Mouse (Mus musculus): ENCODE data around the gene Tmem127.

The Tmem127 gene

DNA sequence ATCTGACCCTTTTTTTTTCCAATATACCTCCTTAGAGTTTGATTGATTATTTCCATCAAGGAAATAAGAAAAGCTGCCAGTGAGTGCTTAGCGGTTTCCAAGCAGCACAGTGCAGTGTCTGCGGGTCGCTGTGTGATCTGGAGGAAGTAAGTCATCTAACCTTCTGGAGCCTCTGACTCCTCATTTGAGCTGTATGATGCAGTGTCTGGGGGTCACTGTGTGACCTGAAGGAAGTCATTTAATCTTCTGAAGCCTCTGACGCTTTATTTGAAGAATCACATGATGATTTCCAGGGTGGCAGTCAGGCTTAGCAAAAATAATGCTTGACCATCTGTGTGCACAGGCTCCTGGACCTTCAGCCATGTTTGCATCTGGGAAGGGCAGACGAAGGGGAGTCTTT, 5.1 kb downstream of the Tmem127 start:
- no peak for TF ChIP-seq GATA4 (IDR thresholded peaks at IDR 0.05; ENCODE audit: insufficient replicate concordance, low read length)

DNA sequence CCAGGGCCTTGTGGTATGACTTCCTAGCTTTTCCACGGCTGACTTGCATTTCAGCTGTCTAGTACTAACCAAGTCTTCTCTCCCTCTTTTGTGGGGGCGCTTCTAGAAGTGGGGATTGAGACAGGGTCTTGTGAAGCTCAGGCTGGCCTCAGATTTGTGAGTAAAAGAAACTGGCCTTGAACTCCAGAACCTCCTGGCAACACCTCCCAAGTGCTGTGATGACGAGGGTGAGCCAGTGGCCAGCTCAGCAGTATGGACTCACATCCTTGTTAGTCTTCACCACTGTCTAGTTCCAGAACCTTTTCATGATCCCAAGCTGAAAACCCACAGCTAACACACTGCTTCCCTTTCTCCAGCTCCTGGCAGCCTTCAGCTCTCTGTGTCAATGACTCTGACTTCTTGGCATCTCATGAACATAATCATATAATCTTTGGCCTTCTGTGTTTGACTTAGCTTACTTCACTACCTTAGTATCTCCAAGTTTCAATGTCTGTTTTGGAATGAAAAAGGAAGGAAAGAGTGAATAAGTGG, 7.0 kb downstream of the Tmem127 start:
- TF ChIP-seq GATA4 (IDR thresholded peaks at IDR 0.05; ENCODE audit: insufficient replicate concordance, low read length), result no peak

DNA sequence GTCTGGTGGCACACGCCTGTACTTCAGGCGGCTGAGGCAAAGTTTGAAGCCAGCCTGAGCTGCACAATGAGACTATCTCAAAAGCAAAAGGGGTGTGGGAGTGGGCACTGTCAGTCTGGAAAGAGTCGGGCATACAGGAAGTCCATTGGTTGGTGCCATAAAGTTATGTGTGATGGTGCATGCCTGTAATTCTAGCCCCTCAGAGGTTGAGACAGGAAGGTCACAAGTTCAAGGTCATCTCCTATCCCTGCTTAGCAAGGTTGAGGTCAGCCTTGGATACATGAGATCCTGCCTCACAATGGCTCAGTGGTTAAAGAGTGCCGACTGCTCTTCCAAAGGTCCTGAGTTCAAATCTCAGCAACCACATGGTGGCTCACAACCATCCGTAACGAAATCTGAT, 7.6 kb downstream of the Tmem127 start:
- no peak for TF ChIP-seq GATA4 (IDR thresholded peaks at IDR 0.05; ENCODE audit: insufficient replicate concordance, low read length)

DNA sequence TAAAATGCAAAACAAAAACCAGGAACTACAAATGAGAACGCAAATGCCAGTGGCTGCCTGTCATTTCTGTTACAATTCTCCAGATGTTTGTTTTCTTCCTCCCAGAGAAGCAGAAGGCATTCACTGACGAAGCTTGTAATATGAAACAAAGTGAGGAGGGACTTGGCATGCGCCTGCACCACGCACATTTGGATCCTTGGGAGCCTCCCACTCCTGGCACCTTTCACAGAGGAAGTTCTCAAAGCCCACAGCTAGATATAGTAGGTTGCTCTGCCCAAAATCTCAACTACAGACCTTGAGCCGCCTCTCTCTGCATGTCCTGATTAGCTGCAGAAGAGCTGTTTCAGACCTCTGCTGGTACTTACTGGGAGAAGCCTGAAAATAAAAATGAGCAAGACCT, 11.6 kb downstream of the Tmem127 start:
- no peak for TF ChIP-seq GATA4 (IDR thresholded peaks at IDR 0.05; ENCODE audit: insufficient replicate concordance, low read length)

DNA sequence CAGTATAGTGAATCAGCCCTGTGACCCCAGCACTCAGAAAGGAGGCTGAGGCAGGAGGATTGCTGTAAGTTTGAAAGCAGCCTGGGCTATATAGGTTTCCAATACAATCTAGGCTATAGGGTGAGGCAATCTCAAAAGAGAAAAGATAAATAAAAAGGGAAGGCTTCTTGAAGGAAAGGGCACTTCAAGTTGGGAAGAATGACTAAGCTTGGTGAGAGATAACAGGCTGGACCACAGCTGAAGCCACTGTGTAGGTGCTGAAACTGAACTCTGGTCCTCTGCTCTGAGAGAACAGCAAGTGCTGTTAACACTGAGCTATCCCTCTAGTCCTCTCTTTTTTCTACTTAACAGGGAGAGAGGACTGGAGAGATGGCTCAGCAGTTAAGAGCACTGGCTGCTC, 14.8 kb downstream of the Tmem127 start:
- TF ChIP-seq GATA4 (IDR thresholded peaks at IDR 0.05; ENCODE audit: insufficient replicate concordance, low read length), result no peak

DNA sequence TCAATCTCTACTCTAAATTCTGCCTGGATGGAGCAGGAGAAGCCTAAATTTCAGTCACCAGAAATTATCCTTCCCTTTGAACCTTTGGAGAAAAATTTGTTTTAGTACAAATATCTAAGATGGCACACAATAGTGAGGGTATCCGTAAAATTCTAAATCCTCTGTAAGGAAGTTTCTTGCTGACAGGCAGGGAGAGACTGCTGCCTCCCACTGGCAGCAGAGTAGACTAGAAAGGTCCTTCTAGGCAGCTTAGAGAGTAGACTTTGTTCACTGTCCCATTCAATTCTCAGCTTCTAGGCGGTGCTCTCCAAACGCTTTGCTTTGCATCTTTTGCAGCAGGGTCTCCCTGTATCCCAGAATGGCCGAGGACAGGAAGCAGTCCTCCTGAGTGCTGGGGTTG, 20.1 kb downstream of the Tmem127 start:
- no peak for TF ChIP-seq GATA4 (IDR thresholded peaks at IDR 0.05; ENCODE audit: insufficient replicate concordance, low read length)

DNA sequence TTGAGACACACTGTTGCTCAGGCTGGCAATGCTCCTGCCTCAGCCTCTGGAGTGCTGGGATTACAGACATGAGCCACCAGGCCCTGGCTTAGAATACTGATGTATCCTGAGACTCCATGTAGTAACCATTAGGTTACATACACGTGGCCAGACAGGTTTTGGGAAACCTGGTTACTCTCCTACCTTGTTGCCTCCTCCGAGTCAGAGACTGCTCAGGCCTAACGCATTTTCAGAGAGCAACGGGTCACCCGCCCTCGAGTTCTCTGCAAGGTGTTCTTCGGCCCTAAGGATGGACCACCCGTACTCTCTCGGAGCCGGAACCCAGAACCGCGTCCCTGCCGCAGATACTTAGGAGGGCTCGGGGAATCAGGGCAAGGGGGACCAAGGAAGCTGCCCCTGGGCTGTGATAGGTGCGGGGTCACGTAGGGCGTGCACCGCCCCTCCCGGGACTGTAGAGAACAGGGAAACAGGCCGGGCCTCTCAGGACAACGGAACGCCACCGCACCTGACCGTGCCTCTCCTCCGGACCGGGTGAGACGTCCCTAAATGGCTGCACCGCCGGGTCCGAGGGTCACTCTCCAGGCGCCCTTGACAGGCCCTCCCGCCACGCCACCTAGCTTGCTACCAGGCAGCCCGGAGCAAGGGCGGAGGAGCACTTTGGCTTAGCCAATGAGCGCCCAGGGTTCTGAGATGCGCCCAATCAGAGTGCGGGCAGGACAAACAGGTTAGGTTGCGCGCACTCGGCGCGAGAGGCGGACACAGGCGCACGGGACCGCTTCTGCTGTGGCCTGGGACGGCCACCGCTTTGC, 22.0 kb downstream of the Tmem127 start, which contains the start of gene Stard7:
Gene Stard7, plus strand, starts transcription at position 728 of the 809 bp plus-strand sequence.
- no peak; the same call in 1 of the 2 replicates for TF ChIP-seq GATA4 (IDR thresholded peaks at IDR 0.05; ENCODE audit: insufficient replicate concordance, low read length)

DNA sequence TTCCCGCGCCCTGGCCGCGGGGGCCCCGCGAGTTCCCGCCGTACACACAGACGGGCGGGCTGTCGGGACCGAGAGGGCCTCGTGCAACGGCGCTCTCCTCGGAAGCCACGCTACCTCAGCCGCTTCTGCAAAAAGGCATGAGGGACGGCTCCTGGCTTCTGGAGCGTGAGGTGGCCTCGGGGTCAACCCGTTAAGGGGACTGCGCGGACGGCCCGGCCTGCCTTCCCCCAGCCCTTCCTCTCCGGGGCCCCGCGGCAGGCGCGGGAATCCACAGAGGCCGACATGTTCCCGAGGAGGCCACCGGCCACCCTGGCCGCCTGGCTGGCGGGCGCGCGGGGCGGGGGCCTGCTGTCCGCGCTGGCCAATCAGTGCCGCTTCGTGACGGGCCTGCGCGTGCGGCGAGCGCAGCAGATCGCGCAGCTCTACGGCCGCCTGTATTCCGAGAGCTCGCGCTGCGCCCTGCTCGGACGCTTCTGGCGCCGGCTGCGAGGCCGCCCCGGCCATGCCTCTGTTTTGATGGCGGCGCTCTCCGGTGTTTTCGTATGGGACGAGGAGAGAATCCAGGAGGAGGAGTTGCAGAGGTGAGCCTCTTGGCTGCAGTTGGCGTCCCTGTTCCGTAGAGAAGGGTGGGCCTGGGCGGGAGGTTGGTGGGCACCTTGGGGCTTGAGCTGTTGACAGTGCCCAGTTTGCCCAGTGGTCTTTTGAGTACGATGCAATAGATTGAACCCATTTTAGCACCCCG, 22.8 kb downstream of the Tmem127 start:
- TF ChIP-seq GATA4 (IDR thresholded peaks at IDR 0.05; ENCODE audit: insufficient replicate concordance, low read length), result no peak

DNA sequence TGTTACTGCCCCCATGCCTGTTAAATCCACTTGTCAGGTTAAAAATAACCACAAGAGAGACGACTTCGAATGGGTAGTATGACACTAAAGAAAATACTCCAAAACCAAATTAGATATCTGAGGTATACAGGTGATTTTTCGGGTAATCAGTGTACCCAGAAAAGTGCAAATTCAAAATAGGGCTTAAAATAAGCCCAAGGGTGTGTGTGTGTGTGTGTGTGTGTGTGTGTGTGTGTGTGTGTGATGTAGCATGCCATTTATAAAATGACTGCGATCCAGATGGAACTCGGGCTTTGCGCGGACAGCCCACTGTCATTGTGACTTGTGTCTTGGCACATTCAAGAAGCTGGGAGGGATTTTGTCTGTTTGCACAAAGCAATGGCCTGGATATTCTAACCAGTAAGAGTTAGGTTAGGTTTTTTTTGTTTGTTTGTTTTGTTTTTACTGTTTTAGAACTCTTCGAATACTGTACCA, 23.4 kb downstream of the Tmem127 start:
- TF ChIP-seq GATA4 (IDR thresholded peaks at IDR 0.05; ENCODE audit: insufficient replicate concordance, low read length), result no peak

DNA sequence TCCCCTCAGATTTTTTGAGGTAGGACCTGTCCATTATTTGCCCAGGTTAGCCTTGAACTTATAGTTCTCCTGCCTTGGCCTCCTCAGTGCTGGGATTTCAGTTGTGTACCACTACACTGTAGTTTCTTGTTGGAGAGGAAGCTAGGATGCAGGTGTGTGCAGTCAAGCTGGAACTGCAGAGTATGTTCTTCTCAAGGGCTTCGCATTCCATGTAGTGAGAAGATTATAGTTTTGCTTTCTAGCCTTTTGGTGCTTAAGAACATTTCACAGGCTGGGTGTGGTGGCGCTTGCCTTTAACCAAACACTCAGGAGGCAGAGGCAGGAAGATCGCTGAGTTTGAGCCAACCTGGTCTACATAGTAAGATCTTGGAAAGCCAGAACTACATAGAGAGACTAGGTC, 25.1 kb downstream of the Tmem127 start:
- TF ChIP-seq GATA4 (IDR thresholded peaks at IDR 0.05; ENCODE audit: insufficient replicate concordance, low read length), result no peak

DNA sequence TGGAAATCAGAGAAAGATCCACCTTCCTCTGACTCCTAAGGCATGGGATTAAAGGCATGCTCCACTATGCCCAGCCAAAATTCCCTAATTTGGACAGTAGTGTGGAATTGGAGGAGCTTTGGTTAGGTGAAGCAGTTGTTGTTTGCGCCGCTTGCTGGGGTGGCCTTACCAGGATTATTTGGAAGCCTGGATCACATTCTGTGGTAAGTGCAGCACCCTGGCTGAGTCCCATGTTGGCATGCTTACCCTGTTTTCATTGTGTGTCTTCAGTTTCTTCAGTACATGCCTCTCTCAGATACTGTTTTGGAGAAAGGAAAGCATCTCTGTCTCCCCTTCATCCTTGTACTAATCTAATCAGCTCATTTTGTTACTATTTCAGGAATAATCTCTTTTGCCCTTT, 26.9 kb downstream of the Tmem127 start:
- TF ChIP-seq GATA4 (IDR thresholded peaks at IDR 0.05; ENCODE audit: insufficient replicate concordance, low read length), result no peak

DNA sequence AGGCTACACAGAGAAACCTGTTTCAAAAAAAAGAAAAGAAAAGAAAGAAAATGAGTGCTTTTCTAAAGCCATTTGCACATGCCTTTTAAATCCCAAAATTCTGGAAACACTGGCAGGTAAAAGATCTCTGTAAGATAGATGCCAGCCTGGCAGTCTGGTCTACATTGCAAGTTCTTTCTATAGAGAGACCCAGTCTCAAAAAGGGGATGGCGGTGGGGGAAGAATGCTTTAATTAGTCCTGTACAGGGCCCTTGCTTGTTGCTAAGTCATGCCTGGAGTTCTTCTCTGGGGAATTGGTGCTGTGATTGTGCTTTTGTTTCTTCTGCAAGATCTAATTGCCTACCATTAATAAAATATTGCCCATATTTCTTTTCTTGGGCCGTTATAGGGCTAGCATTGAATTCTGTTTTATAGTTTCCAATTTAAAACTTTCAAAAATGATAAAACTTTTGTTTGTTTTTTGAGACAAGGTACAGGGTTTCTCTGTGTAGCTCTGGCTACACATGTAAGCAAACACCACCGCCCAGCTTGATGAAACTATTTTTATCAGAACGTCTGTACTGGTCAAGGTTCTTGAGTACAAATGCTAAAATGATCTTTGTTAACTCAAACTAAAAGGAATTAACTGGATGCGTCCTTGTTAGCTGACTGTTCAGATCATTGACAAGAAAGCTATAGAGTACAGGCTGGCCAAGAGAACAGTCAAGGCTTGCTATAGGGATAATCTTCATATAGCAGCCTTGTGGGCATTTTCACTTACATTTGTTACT, 28.0 kb downstream of the Tmem127 start:
- TF ChIP-seq GATA4 (IDR thresholded peaks at IDR 0.05; ENCODE audit: insufficient replicate concordance, low read length), result no peak

DNA sequence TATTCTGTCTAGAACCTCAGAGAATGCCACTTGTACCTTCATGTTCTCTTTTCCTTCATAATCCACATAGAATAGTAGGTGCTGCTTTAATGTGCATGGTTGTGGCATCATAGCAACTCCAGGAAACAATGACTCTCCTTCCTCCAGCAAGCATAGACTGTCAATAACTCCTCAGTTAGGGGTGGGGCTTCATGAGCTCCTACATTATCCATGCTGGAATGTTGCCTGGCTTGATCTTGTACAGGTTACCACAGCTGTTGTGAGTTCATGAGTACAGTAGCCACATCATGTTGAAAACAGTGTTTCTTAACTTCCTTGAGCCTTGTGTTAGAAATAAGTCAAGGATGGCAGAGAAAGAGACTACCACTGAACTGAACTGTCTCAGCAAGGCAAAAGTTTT, 30.5 kb downstream of the Tmem127 start:
- TF ChIP-seq GATA4 (IDR thresholded peaks at IDR 0.05; ENCODE audit: insufficient replicate concordance, low read length), result no peak

DNA sequence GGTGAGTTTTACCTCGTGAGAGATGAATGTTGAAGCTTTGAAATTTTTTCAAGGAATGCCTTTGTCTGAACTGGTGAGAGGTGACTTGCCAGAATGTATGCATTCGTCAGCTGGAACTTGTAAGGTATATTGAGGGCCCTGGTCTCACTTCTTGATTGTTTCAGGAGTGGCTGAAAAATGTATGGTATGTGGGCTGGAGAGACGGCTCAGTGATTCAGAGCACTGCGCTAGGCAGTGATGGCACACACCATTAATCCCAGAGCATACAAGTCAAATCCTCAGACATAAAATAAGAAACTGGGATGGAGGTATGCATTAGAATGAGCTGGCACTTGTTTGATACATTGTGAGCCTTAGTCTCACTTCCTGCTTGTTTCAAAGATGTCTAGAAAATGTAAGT, 44.5 kb downstream of the Tmem127 start:
- no peak for TF ChIP-seq GATA4 (IDR thresholded peaks at IDR 0.05; ENCODE audit: insufficient replicate concordance, low read length)

Measured in liver, adult (tissue).